Mouse (Mus musculus): Measurements from ENCODE around the gene Rpl15.
"Not testable (repeated sequence)": the region's sequence is repeated elsewhere in the genome, so short reads cannot be mapped to it uniquely, and the experiment has no call there.

Gene Rpl15

GRCm38 (mm10) chr14:18270529-18271441 lies at the start of gene Rpl15, which contains the start of gene Nkiras1:
TSS of gene Rpl15 (minus strand) at chr14:18271391.
TSS of gene Nkiras1 (plus strand) at chr14:18271136.
- peak; percentile 98 for DNase-seq (ENCODE audit: low spot score in 2 of 2)

GRCm38 (mm10) chr14:18317457-18318411 lies 46.5 kb upstream of the Rpl15 start:
- DNase-seq (ENCODE audit: low spot score in 2 of 2) = no peak

GRCm38 (mm10) chr14:18304165-18304564 lies 33.0 kb upstream of the Rpl15 start:
- no peak for DNase-seq (ENCODE audit: low spot score in 2 of 2)

GRCm38 (mm10) chr14:18303262-18303661 lies 32.1 kb upstream of the Rpl15 start:
- DNase-seq (ENCODE audit: low spot score in 2 of 2) = no peak

- no peak for DNase-seq (ENCODE audit: low spot score in 2 of 2)
Measured at GRCm38 (mm10) chr14:18302750-18303149, 31.6 kb upstream of the Rpl15 start.

GRCm38 (mm10) chr14:18301591-18301990 lies 30.4 kb upstream of the Rpl15 start:
- DNase-seq (ENCODE audit: low spot score in 2 of 2) = peak; percentile 26 to 30

- no peak for DNase-seq (ENCODE audit: low spot score in 2 of 2)
Measured at GRCm38 (mm10) chr14:18300676-18301075, 29.5 kb upstream of the Rpl15 start.

GRCm38 (mm10) chr14:18298874-18299273 lies 27.7 kb upstream of the Rpl15 start:
- DNase-seq (ENCODE audit: low spot score in 2 of 2) = no peak

GRCm38 (mm10) chr14:18297441-18297840 lies 26.2 kb upstream of the Rpl15 start:
- DNase-seq (ENCODE audit: low spot score in 2 of 2) = no peak

- no peak for DNase-seq (ENCODE audit: low spot score in 2 of 2)
Measured at GRCm38 (mm10) chr14:18292578-18292977, 21.4 kb upstream of the Rpl15 start.

GRCm38 (mm10) chr14:18292111-18292510 lies 20.9 kb upstream of the Rpl15 start:
- DNase-seq (ENCODE audit: low spot score in 2 of 2) = no peak

GRCm38 (mm10) chr14:18287391-18287790 lies 16.2 kb upstream of the Rpl15 start:
- DNase-seq (ENCODE audit: low spot score in 2 of 2) = no peak

- DNase-seq (ENCODE audit: low spot score in 2 of 2) = no peak
Measured at GRCm38 (mm10) chr14:18286441-18286840, 15.2 kb upstream of the Rpl15 start.

GRCm38 (mm10) chr14:18285476-18285875 lies 14.3 kb upstream of the Rpl15 start:
- DNase-seq (ENCODE audit: low spot score in 2 of 2) = no peak

GRCm38 (mm10) chr14:18284581-18284980 lies 13.4 kb upstream of the Rpl15 start:
- DNase-seq (ENCODE audit: low spot score in 2 of 2) = no peak

- no peak for DNase-seq (ENCODE audit: low spot score in 2 of 2)
Measured at GRCm38 (mm10) chr14:18280375-18280774, 9.2 kb upstream of the Rpl15 start.

- DNase-seq (ENCODE audit: low spot score in 2 of 2) = no peak
Measured at GRCm38 (mm10) chr14:18274526-18274925, 3.3 kb upstream of the Rpl15 start.

- DNase-seq (ENCODE audit: low spot score in 2 of 2) = no peak
Measured at GRCm38 (mm10) chr14:18271666-18272065, 475 bp upstream of the Rpl15 start.

- DNase-seq (ENCODE audit: low spot score in 2 of 2) = not testable (repeated sequence)
Measured at GRCm38 (mm10) chr14:18269947-18270528, 1.2 kb downstream of the Rpl15 start.

- DNase-seq (ENCODE audit: low spot score in 2 of 2) = no peak
Measured at GRCm38 (mm10) chr14:18263427-18263826, 7.8 kb downstream of the Rpl15 start.

- DNase-seq (ENCODE audit: low spot score in 2 of 2) = no peak
Measured at GRCm38 (mm10) chr14:18261203-18261602, 10.0 kb downstream of the Rpl15 start.

GRCm38 (mm10) chr14:18242638-18243130 lies 28.5 kb downstream of the Rpl15 start:
- DNase-seq (ENCODE audit: low spot score in 2 of 2) = no peak

All from spleen, postnatal 36 days (tissue).